Mouse (Mus musculus) heart, embryonic 12.5 days (tissue): Measurements from ENCODE around the gene Maf. TPM values are rescaled to one million over a fixed set of nuclear protein-coding genes. Genes with fewer than 3 reads are reported as not detected.

Experiments
- ATAC-seq: fragments of 200-750 bp; cut with Nextera tagmentation; 2 replicates; pipeline ENCODE4 v1.8.0; 2017; ENCODE audit warnings: moderate TSS enrichment, moderate library complexity; ENCODE audit not compliant: insufficient number of reproducible peaks, low FRiP score
- H3K27ac ChIP-seq: fragments of 300-500 bp; sonication (generic); 2 replicates; pipeline ENCODE4 v1.5.1; 2016; ENCODE audit warnings: mild to moderate bottlenecking, moderate library complexity; ENCODE audit not compliant: poor library complexity, severe bottlenecking
- H3K27me3 ChIP-seq: fragments of 300-500 bp; sonication (generic); replicated peaks from 2 replicates; pipeline ENCODE4 v1.6.1; 2016; ENCODE audit warnings: mild to moderate bottlenecking, moderate library complexity
- H3K36me3 ChIP-seq: fragments of 300-500 bp; sonication (generic); 2 replicates; pipeline ENCODE4 v1.6.1; 2016; ENCODE audit warnings: mild to moderate bottlenecking, moderate library complexity
- H3K4me1 ChIP-seq: fragments of 300-500 bp; sonication (generic); replicated peaks from 2 replicates; pipeline ENCODE4 v1.6.1; 2016; ENCODE audit warnings: mild to moderate bottlenecking
- H3K4me2 ChIP-seq: fragments of 300-500 bp; sonication (generic); 2 replicates; pipeline ENCODE4 v1.6.1; 2016; ENCODE audit warnings: mild to moderate bottlenecking, moderate library complexity
- H3K4me3 ChIP-seq: fragments of 300-500 bp; sonication (generic); 2 replicates; pipeline ENCODE4 v1.5.1; 2016; ENCODE audit warnings: mild to moderate bottlenecking
- H3K9ac ChIP-seq: fragments of 300-500 bp; sonication (generic); 2 replicates; pipeline ENCODE4 v1.6.1; 2016; ENCODE audit warnings: mild to moderate bottlenecking, moderate library complexity
- H3K9me3 ChIP-seq: fragments of 300-500 bp; sonication (generic); replicated peaks from 2 replicates; pipeline ENCODE4 v1.6.1; 2016; ENCODE audit warnings: mild to moderate bottlenecking, moderate library complexity
- WGBS: fragments of 180-500 bp; shearing (Covaris S2); methylation state at CpG from one replicate; pipeline ENCODE4 v1.1.7; 2016; 5-methylcytosine and 5-hydroxymethylcytosine counted together
- polyA plus RNA-seq: library from polyadenylated mRNA; unstranded; fragments of >200 nt; fragmentation: Nextera tagmentation; extraction: Ambion mirVana; gene quantifications from 2 replicates; pipeline ENCODE4 v1.2.1, GENCODE M21; 2016

Gene Maf
- 2.1 and 2.6 TPM in 2 replicates for polyA plus RNA-seq

DNA sequence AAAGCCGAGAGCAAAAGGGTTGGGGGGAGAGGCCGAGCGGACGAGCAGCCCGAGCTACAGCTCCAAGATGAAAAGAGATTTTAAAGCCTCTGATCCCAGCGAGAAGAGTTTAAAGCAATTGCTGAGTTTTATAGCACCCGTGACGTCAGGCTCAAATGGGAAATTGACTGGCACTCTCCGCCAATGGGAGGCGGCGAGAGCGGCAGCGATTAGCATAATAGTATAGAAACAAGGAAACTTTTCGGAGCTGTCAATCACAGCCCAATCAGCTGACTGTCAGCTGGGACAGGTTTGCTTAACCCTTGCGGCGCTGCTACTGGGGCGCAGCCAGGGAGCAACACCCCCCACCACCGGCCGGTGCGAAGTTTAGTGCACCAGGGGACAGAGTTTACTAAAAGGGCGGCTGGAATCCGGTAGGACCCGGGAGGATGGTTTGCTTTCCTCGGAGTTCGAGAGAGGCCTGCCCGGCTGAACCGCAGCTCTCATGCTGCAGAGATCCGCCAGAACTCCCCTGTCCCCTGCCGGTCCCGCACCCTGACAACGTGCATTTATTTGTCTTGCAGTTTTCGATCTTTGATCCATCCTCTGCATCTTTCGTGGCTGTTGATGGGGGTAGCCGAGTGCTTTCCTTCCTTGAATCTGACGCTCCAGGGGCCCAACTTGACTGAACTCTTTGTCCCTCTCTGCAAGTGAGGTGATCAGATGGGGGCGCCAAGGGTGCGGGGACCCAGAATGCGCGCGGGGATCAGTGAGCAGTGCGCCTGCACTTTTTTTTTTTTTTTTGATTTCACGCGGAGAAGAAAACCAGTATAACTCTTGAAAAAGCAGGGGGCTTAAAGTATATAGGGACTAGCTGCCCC, at the start of gene Maf:
TSS of gene Maf (minus strand) at position 64 of the 860 bp plus-strand sequence.
- peak within 1 kb of the TSS; percentile 71 for H3K4me3 ChIP-seq
- peak within 1 kb of the TSS; percentile 84 for H3K4me2 ChIP-seq
- H3K9me3 ChIP-seq, result no peaks in the 10 kb centered on the region
- H3K27ac ChIP-seq, result peak within 1 kb of the TSS; percentile 77
- H3K27me3 ChIP-seq, result peaks cover 21% of the 10 kb centered on the region
- no peaks in the 10 kb centered on the region for H3K36me3 ChIP-seq
- ATAC-seq, result peak; percentile 71
- H3K4me1 ChIP-seq, result peaks cover 12% of the 10 kb centered on the region
- WGBS, result under 1% methylated on average over 43 of the region's 43 CpGs
- peak within 1 kb of the TSS; percentile 73 for H3K9ac ChIP-seq

DNA sequence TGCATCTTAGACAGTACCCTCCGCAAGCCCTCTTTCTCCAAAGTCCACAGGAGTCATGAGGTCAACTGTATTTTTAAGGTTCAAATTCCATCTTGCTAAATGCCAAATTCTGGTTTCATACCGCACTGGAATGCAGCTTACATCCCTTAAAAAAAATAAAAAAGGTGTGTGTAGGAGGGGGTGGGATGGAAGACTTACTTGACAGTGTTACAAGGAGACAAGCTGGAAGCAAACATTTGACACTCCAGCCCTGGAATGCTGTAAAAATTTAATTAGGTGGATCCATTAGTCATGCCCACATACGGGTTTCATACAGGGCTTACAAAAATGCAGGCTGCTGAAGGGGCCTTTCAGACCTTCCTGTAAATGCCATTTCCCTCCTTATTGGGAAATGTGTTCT, 49.4 kb upstream of the Maf start:
- H3K4me2 ChIP-seq, result no peak overlapping the region
- no peaks in the 10 kb centered on the region for H3K27me3 ChIP-seq
- no peak overlapping the region for H3K4me3 ChIP-seq
- WGBS, result 74% methylated on average over 3 of the region's 3 CpGs
- H3K9ac ChIP-seq, result no peak overlapping the region
- H3K4me1 ChIP-seq, result 0 out of 2 replicates have a peak, but pooled peaks cover 4% of the 10 kb centered on the region
- ATAC-seq, result no peak
- no peaks in the 10 kb centered on the region for H3K9me3 ChIP-seq
- H3K36me3 ChIP-seq, result no peaks in the 10 kb centered on the region
- H3K27ac ChIP-seq, result no peak overlapping the region

DNA sequence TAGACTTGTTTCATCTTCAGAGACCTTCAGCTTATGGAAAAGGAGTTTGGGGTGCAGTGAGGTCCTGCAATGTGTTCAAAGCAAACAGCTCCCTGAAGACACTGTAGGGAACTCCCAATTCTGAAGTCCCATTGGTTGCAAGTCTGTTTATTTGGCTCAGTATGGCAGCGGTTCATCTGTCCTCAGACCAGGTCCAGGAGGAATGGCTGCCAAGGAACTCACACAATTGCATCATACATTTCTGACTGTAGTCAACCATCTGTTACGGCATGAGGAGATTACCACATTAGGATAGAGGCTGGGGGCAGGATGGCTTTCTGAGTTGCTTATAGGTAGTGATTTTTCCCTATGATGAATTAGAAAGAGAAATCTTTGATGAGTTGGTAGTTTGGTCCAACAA, 48.4 kb upstream of the Maf start:
- no peak overlapping the region for H3K27ac ChIP-seq
- no peak overlapping the region for H3K4me3 ChIP-seq
- H3K27me3 ChIP-seq, result no peaks in the 10 kb centered on the region
- H3K9ac ChIP-seq, result no peak overlapping the region
- no peaks in the 10 kb centered on the region for H3K9me3 ChIP-seq
- H3K4me2 ChIP-seq, result no peak overlapping the region
- H3K4me1 ChIP-seq, result 0 out of 2 replicates have a peak, but pooled peaks cover 4% of the 10 kb centered on the region
- no peaks in the 10 kb centered on the region for H3K36me3 ChIP-seq
- 78% methylated on average over 2 of the region's 2 CpGs for WGBS
- no peak for ATAC-seq

DNA sequence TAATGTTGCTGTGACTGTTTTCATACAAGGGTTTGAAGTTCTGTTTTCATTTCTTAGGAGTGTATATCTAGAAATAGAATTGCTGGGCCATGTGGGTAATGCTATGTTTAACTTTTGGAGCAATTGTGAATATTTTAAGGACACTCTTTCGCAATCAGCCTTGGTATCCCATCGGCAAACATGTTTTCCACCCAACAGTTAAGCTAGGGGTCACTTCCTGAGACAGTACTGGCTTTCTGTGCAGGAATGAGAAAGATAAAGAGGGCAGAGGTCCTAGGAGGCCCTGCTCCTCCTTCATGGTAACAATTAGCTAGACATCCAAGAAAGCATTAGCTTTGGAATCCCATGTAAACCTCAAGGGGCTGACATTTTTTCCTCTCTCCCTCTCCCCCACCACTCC, 47.1 kb upstream of the Maf start:
- H3K9me3 ChIP-seq, result no peaks in the 10 kb centered on the region
- no peaks in the 10 kb centered on the region for H3K27me3 ChIP-seq
- no peaks in the 10 kb centered on the region for H3K36me3 ChIP-seq
- H3K4me3 ChIP-seq, result no peak overlapping the region
- H3K4me1 ChIP-seq, result 0 out of 2 replicates have a peak, but pooled peaks cover 4% of the 10 kb centered on the region
- WGBS, result 30% methylated on average over 2 of the region's 2 CpGs
- H3K27ac ChIP-seq, result no peak overlapping the region
- no peak overlapping the region for H3K9ac ChIP-seq
- H3K4me2 ChIP-seq, result no peak overlapping the region
- ATAC-seq, result no peak

DNA sequence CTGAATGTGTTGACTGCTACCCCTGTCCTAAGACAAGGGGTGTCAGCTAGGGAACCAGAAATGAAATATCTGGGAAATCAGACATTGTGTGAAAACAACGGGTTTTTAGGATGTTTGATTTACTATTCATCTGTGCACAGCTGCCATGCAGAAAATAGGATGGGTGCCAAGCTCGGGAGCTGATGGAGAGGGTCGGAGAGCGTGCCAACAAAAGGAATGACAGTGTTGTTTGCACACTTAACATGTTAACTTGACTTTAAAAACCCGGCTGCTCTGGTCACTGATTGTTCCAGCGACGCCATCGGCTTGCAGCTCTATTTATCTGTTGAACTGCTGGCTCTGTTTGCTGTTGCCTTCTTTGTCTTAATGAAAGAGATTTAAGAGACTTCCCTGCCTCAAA, 46.2 kb upstream of the Maf start:
- no peak overlapping the region for H3K4me2 ChIP-seq
- H3K9ac ChIP-seq, result no peak overlapping the region
- H3K9me3 ChIP-seq, result peaks cover 3% of the 10 kb centered on the region; the same call in 1 of the 2 replicates
- no peaks in the 10 kb centered on the region for H3K36me3 ChIP-seq
- no peaks in the 10 kb centered on the region for H3K27me3 ChIP-seq
- no peak overlapping the region for H3K4me3 ChIP-seq
- no peak overlapping the region for H3K27ac ChIP-seq
- 0 out of 2 replicates have a peak, but pooled peaks cover 4% of the 10 kb centered on the region for H3K4me1 ChIP-seq
- ATAC-seq, result no peak
- WGBS, result 70% methylated on average over 8 of the region's 8 CpGs

DNA sequence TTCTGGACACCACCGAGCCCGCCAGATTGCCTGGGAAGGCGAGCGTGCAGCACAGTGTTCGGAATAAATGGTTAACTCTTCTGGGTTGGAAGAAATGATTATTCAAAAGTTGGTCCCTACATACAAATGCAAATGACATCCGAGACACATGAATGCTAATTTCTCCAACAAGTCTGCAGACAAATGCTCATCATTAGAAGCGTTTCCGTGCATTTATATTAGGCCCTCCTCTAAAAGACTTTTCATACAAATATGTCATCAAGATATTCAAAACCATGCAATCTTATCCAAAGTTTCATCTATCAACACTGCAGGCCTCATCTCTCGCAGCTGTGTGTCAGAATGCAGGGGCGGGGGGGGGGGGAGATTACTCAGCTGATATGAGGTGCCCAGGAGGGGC, 39.8 kb upstream of the Maf start:
- H3K9me3 ChIP-seq, result peaks cover 3% of the 10 kb centered on the region; the same call in 1 of the 2 replicates
- no peak overlapping the region for H3K4me2 ChIP-seq
- ATAC-seq, result no peak
- H3K27ac ChIP-seq, result no peak overlapping the region
- no peaks in the 10 kb centered on the region for H3K27me3 ChIP-seq
- 86% methylated on average over 10 of the region's 10 CpGs for WGBS
- H3K9ac ChIP-seq, result no peak overlapping the region
- no peaks in the 10 kb centered on the region for H3K36me3 ChIP-seq
- H3K4me1 ChIP-seq, result no peaks in the 10 kb centered on the region
- no peak overlapping the region for H3K4me3 ChIP-seq

DNA sequence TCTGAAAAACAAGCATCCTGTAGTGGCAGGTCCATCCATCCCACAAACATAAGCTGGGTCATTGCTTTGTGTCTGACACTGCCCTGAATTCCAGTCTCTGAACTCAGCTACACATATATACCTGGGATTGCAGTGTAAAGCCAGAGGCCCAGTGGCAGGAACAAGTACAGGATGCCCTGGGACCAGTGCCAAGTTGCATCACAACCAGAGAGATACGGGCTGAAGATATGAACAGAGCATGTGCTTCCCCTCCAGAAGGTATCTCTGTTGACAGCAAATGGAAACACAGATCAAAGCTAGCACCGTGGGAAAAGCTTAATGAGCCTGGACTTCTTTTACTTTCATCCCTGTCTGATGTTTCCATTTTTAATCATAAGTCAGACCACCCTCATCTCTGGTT, 38.1 kb upstream of the Maf start:
- Histone ChIP-seq H3K4me3 (no peak overlapping the region), H3K9ac (no peak overlapping the region), H3K9me3 (peaks cover 3% of the 10 kb centered on the region; the same call in 1 of the 2 replicates), H3K36me3 (no peaks in the 10 kb centered on the region), H3K27ac (no peak overlapping the region), H3K4me1 (no peaks in the 10 kb centered on the region), H3K27me3 (no peaks in the 10 kb centered on the region), H3K4me2 (no peak overlapping the region)
- no peak for ATAC-seq
- WGBS, result 28% methylated on average over 2 of the region's 2 CpGs

DNA sequence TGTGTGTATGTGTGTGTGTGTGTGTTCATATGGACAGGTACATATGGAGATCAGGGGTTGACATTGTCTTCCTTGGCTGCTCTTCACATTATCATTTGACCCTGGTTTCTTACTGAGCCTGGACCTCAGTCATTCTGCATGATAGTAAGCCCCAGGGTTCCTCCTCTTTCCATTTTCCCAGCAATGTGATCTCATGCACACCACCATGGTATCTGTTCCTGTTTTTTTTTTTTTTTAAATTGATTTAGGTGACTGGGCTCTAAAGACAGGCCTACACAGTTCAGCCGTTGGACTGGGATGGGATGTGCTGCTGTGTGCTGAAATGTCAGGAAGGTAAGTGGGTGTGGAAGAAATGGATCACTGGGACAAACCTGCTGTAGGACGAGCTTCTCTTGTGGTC, 35.8 kb upstream of the Maf start:
- H3K9ac ChIP-seq, result no peak overlapping the region
- no peak for ATAC-seq
- H3K9me3 ChIP-seq, result no peaks in the 10 kb centered on the region
- H3K27me3 ChIP-seq, result no peaks in the 10 kb centered on the region
- no peak overlapping the region for H3K4me3 ChIP-seq
- H3K27ac ChIP-seq, result no peak overlapping the region
- H3K36me3 ChIP-seq, result no peaks in the 10 kb centered on the region
- no peaks in the 10 kb centered on the region for H3K4me1 ChIP-seq
- no peak overlapping the region for H3K4me2 ChIP-seq
- WGBS, result 62% methylated on average over 2 of the region's 2 CpGs

DNA sequence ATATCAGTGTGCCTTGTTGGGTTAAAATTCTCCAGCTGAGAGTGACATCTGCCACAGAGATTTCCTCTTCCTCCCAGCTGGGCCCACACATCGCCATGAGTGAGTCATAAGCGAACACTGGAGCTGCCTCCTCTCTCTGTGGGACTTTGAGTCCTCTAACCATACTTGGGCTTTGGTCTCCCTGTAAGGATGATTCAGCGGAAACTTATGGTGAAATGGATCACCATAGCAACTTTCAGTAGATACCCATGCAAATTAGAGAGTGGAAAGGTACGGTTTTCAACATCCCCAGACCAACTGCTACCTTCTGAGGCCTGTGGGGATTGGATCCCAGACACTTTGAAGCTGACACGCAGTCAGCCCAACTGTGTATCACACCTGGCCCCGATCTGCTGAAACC, 35.1 kb upstream of the Maf start:
- WGBS, result 78% methylated on average over 6 of the region's 6 CpGs
- H3K9ac ChIP-seq, result no peak overlapping the region
- no peak for ATAC-seq
- no peak overlapping the region for H3K4me3 ChIP-seq
- no peaks in the 10 kb centered on the region for H3K36me3 ChIP-seq
- no peaks in the 10 kb centered on the region for H3K27me3 ChIP-seq
- H3K9me3 ChIP-seq, result no peaks in the 10 kb centered on the region
- H3K4me2 ChIP-seq, result no peak overlapping the region
- H3K4me1 ChIP-seq, result no peaks in the 10 kb centered on the region
- no peak overlapping the region for H3K27ac ChIP-seq

DNA sequence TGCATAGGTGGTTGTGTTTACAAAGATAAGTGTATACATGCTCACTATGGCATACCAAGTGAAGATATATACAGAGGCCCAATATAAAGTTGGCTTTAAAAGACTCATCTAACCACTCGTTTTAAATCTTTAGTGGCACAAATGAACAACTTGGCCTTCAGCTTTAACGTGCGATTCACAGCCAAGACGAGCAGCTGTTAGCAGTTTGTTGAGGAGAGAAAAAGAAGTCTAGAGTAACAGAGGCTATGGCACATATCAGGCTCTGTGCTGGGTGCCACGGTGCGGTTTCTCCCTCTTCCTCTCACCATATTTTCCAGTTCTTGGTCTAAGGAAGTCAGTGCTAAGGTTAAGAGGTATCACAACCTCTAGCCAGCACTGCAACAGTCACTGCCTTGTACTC, 34.4 kb upstream of the Maf start:
- ATAC-seq, result no peak
- no peaks in the 10 kb centered on the region for H3K27me3 ChIP-seq
- no peaks in the 10 kb centered on the region for H3K9me3 ChIP-seq
- H3K4me1 ChIP-seq, result no peaks in the 10 kb centered on the region
- no peak overlapping the region for H3K4me2 ChIP-seq
- H3K9ac ChIP-seq, result no peak overlapping the region
- H3K27ac ChIP-seq, result no peak overlapping the region
- H3K36me3 ChIP-seq, result no peaks in the 10 kb centered on the region
- WGBS, result 72% methylated on average over 6 of the region's 6 CpGs
- H3K4me3 ChIP-seq, result no peak overlapping the region

DNA sequence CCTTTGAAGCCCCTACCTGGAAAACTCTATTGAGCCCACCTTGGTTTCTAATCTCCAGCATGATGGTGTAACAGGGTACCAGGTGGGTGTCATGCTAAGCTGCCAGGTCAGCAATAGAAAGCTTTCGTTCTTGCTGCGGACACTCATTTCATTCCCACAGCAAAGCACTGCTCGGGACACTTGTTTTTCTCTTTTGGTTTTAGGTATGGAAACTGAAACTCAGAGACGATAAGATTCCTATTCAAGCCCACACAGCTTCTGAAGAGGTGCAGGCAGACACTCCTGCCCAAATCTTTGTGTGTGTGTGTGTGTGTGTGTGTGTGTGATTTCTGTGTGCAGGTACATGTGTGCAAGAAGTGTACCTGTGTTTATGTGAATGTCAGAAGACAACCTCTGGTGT, 32.2 kb upstream of the Maf start:
- ATAC-seq, result no peak
- Histone ChIP-seq H3K4me1 (no peaks in the 10 kb centered on the region), H3K4me3 (no peak overlapping the region), H3K36me3 (no peaks in the 10 kb centered on the region), H3K4me2 (no peak overlapping the region), H3K27ac (no peak overlapping the region), H3K9ac (no peak overlapping the region), H3K9me3 (no peaks in the 10 kb centered on the region), H3K27me3 (no peaks in the 10 kb centered on the region)
- WGBS, result 89% methylated on average over 4 of the region's 4 CpGs

DNA sequence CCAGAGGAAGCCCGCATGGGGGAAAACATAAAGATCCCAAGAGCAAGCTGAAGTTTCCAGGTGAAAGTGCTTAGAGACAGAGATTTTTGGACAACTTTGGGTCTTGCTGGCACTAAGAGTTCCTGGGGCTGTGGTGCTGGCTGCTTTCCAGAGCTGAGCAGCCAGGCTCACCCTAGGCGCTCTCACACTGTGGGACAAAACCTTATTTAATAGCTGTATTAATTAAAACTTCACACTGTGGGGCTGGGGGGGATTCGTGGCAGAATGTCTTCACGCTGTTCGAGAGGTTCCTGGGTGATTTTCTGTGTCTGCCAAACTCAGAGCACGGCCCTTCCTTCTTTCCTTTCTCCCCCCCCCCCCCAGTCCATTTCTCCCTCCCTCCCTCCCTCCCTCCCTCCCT, 24.8 kb upstream of the Maf start:
- WGBS, result 73% methylated on average over 6 of the region's 6 CpGs

More for the DNA sequence above, 24.8 kb upstream of the Maf start:
- no peak for ATAC-seq
- no peaks in the 10 kb centered on the region for H3K27me3 ChIP-seq
- H3K27ac ChIP-seq, result no peak overlapping the region
- H3K9me3 ChIP-seq, result no peaks in the 10 kb centered on the region
- H3K9ac ChIP-seq, result no peak overlapping the region
- no peaks in the 10 kb centered on the region for H3K36me3 ChIP-seq
- no peak overlapping the region for H3K4me2 ChIP-seq
- H3K4me3 ChIP-seq, result no peak overlapping the region
- H3K4me1 ChIP-seq, result no peaks in the 10 kb centered on the region
